Mouse (Mus musculus): ENCODE results near the gene Lcn12. TPM values are rescaled to one million over a fixed set of nuclear protein-coding genes. Genes with fewer than 3 reads are reported as not detected.

Lcn12 gene
- not detected in 2 replicates for total RNA-seq (2014; fragmentation: Nextera tagmentation)
- not detected in 2 replicates for total RNA-seq (2017)
- polyA plus RNA-seq (2012) = not detected in 2 replicates

DNA sequence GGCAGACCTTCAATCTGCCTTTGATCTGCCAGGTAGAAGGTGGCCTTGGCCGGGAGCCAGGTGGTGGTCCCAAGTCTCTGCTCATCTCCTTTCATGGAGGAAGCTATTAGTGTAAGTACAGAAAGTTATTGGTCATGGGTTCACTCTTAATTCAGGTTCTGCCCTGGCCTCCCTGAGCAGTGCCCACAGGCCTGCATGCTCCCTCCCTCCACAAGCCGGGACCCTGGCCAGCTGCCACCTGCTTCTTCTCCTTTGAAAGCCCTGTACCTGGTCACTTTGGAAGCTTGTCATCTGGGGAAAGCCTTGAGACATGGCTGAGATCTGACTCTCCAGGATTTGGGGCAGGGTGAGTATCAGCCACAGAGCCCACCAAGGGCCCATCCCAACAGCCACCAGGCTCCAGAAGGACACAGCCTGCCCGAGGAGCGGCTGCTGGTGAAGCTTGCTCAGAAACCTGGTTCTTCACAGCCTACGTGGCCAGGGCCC is at the start of gene Lcn12:
Gene Lcn12 (minus strand): TSS at position 436 of the 486 bp plus-strand sequence.
- no peaks in the 10 kb centered on the region for H3K9me3 ChIP-seq (replicated peaks)
- no peak within 1 kb of the TSS for H3K4me3 ChIP-seq (ENCODE audit: low read depth, low read length)
- no peaks in the 10 kb centered on the region for H3K36me3 ChIP-seq (replicated peaks)
- peaks cover 58% of the 10 kb centered on the region for H3K27me3 ChIP-seq (ENCODE audit: insufficient read depth, low read length)
- DNase-seq (ENCODE audit: low spot score) (no peak), ATAC-seq (ENCODE audit: extremely low read depth, insufficient number of reproducible peaks, low FRiP score, poor library complexity, severe bottlenecking) (no peak)
- TF ChIP-seq GATA2 (IDR thresholded peaks at IDR 0.05; ENCODE audit: borderline replicate concordance, low read depth, low read length) (no peak), TAL1 (conservative IDR thresholded peaks at IDR 0.05; ENCODE audit: low read depth, low read length) (no peak), POLR2AphosphoS5 (IDR thresholded peaks at IDR 0.05; ENCODE audit: insufficient replicate concordance, low read depth, low read length) (no peak), CTCF (IDR thresholded peaks at IDR 0.05; ENCODE audit: low read depth, low read length) (no peak), GATA1 (IDR thresholded peaks at IDR 0.05; ENCODE audit: borderline replicate concordance, low read length) (no peak)
- peaks cover 18% of the 10 kb centered on the region for H3K4me1 ChIP-seq (ENCODE audit: insufficient read depth, low read depth, low read length)

DNA sequence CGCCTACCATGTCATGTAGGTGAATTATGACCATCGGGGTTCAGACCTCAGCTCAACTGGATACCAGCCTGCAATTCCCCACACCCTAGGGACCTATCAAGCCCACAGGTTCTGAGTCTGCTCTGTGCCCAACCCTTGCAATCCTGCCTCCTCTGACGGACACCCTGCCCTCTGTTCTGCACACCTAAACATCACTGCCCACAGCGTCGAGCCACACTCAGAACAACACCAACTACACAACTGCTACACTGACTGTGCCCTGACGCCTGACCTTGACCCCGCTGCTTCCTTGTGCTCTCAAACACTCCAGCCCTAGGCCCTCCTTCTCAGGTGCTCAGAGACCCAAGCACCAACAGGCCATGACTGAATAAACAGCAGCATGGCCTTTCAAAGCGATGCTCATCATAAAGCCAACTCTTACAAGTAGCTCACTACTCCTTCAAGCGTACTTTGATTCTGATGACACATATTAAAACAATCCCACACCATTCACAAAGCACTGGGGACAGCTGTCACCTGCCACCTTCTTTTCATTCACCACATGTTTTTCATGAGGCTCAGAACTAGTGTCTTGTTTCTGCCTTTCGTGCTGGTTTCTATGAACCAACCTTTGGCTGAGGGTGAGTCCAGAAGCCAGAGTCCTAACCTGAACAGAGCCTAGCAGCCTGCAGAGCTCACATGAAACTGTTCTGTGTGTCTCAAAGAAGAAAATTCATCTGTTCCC is 48.1 kb upstream of the Lcn12 start:
- no peak for ATAC-seq (ENCODE audit: extremely low read depth, insufficient number of reproducible peaks, low FRiP score, poor library complexity, severe bottlenecking)
- Histone ChIP-seq H3K36me3 (replicated peaks) (peaks cover 76% of the 10 kb centered on the region), H3K4me1 (ENCODE audit: insufficient read depth, low read depth, low read length) (peaks cover 41% of the 10 kb centered on the region), H3K4me3 (ENCODE audit: low read depth, low read length) (no peak overlapping the region), H3K27me3 (ENCODE audit: insufficient read depth, low read length) (no peaks in the 10 kb centered on the region), H3K9me3 (replicated peaks) (no peaks in the 10 kb centered on the region)
- TF ChIP-seq TAL1 (conservative IDR thresholded peaks at IDR 0.05; ENCODE audit: low read depth, low read length) (no peak), GATA1 (IDR thresholded peaks at IDR 0.05; ENCODE audit: borderline replicate concordance, low read length) (no peak), CTCF (IDR thresholded peaks at IDR 0.05; ENCODE audit: low read depth, low read length) (no peak)
- DNase-seq (ENCODE audit: low spot score) = no peak

- Histone ChIP-seq H3K27me3 (ENCODE audit: insufficient read depth, low read length) (no peaks in the 10 kb centered on the region), H3K4me1 (ENCODE audit: insufficient read depth, low read depth, low read length) (peaks cover 32% of the 10 kb centered on the region), H3K4me3 (ENCODE audit: low read depth, low read length) (no peak overlapping the region), H3K9me3 (replicated peaks) (no peaks in the 10 kb centered on the region), H3K36me3 (replicated peaks) (peaks cover 88% of the 10 kb centered on the region)
- DNase-seq (ENCODE audit: low spot score) (no peak), ATAC-seq (ENCODE audit: extremely low read depth, insufficient number of reproducible peaks, low FRiP score, poor library complexity, severe bottlenecking) (no peak)
- TF ChIP-seq TAL1 (conservative IDR thresholded peaks at IDR 0.05; ENCODE audit: low read depth, low read length) = no peak
- TF ChIP-seq POLR2AphosphoS5 (IDR thresholded peaks at IDR 0.05; ENCODE audit: insufficient replicate concordance, low read depth, low read length) = no peak
- no peak for TF ChIP-seq GATA1 (IDR thresholded peaks at IDR 0.05; ENCODE audit: borderline replicate concordance, low read length)
- TF ChIP-seq GATA2 (IDR thresholded peaks at IDR 0.05; ENCODE audit: borderline replicate concordance, low read depth, low read length) = no peak
- no peak for TF ChIP-seq CTCF (IDR thresholded peaks at IDR 0.05; ENCODE audit: low read depth, low read length)
These were observed 46.8 kb upstream of the Lcn12 start for GRCm38 (mm10) chr2:25540541-25540948.

DNA sequence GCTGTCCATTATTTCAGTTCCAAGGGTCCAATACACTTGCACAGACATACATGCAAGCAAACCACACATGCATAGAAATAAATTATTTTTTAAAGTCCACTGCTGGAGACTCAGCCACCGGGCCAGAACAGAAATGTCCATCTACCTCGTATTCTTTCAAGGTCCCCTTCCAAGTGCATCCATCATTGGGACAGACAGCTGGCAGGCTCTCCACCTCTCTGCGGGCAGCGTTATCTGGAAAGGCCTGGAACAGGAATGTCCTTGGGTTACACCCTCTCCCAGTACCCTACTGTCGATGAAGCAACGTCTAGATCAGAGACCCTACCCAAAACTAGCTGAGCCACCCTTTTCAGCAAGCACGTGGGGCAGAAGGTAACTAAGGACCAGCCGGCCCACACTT is 42.8 kb upstream of the Lcn12 start:
- Histone ChIP-seq H3K4me3 (ENCODE audit: low read depth, low read length) (no peak overlapping the region), H3K4me1 (ENCODE audit: insufficient read depth, low read depth, low read length) (peaks cover 22% of the 10 kb centered on the region), H3K36me3 (replicated peaks) (peaks cover 89% of the 10 kb centered on the region), H3K27me3 (ENCODE audit: insufficient read depth, low read length) (no peaks in the 10 kb centered on the region), H3K9me3 (replicated peaks) (no peaks in the 10 kb centered on the region)
- TF ChIP-seq POLR2AphosphoS5 (IDR thresholded peaks at IDR 0.05; ENCODE audit: insufficient replicate concordance, low read depth, low read length) (no peak), CTCF (IDR thresholded peaks at IDR 0.05; ENCODE audit: low read depth, low read length) (no peak)
- DNase-seq (ENCODE audit: low spot score) (no peak), ATAC-seq (ENCODE audit: extremely low read depth, insufficient number of reproducible peaks, low FRiP score, poor library complexity, severe bottlenecking) (no peak)

DNA sequence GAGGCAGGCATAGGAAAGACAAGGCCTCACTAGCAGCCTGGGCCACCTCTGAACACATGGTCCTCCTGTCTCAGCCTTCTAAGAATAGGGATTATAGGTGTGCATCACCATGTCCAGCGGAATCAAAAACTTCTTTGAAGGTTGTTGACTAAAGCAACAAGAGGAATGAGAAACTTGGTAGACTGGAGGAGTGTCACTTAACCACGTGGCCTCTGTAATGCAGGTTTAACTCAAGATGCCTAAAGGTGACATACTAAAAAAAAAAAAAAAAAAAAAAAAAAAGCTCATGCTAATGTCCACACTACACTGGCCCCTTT is 41.1 kb upstream of the Lcn12 start:
- Histone ChIP-seq H3K4me1 (ENCODE audit: insufficient read depth, low read depth, low read length) (peaks cover 18% of the 10 kb centered on the region), H3K4me3 (ENCODE audit: low read depth, low read length) (no peak overlapping the region), H3K36me3 (replicated peaks) (peaks cover 94% of the 10 kb centered on the region), H3K27me3 (ENCODE audit: insufficient read depth, low read length) (no peaks in the 10 kb centered on the region), H3K9me3 (replicated peaks) (no peaks in the 10 kb centered on the region)
- TF ChIP-seq TAL1 (conservative IDR thresholded peaks at IDR 0.05; ENCODE audit: low read depth, low read length) (no peak), POLR2AphosphoS5 (IDR thresholded peaks at IDR 0.05; ENCODE audit: insufficient replicate concordance, low read depth, low read length) (no peak), GATA1 (IDR thresholded peaks at IDR 0.05; ENCODE audit: borderline replicate concordance, low read length) (no peak), CTCF (IDR thresholded peaks at IDR 0.05; ENCODE audit: low read depth, low read length) (no peak), GATA2 (IDR thresholded peaks at IDR 0.05; ENCODE audit: borderline replicate concordance, low read depth, low read length) (no peak)
- DNase-seq (ENCODE audit: low spot score) (no peak), ATAC-seq (ENCODE audit: extremely low read depth, insufficient number of reproducible peaks, low FRiP score, poor library complexity, severe bottlenecking) (no peak)

DNA sequence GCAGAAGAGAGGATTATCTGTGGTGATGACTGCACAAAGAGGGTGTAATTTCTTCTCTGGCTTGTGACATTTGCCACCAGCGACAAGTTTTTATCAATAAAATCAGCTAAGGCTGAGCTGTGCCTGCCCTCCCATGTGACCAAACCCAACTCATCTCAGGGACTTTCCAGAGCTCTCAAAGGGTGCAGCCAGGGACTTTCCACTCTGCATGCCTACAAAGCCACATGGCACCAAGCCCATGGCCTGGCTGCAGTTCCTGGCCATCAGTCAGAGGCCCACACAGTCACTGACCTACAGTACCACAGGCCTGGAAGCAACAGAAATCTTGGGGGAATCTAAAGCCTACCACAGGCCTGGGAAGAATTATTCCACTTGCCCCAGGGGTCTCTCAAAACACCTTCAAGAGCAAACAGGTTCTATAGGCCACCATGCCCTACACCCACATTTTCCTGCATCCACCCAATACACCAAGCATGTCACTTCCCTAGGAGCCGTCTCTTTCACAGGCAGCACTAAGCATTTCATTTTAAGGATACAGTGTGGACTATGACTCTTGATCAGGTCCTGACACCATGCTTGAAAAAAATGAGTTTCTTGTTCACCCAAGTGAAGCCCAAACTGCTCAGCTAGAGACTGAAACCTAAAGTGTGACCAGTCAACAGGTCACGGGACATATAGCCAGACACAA is 40.6 kb upstream of the Lcn12 start:
- no peak for ATAC-seq (ENCODE audit: extremely low read depth, insufficient number of reproducible peaks, low FRiP score, poor library complexity, severe bottlenecking)
- Histone ChIP-seq H3K36me3 (replicated peaks) (peaks cover 94% of the 10 kb centered on the region), H3K4me1 (ENCODE audit: insufficient read depth, low read depth, low read length) (peaks cover 14% of the 10 kb centered on the region), H3K9me3 (replicated peaks) (no peaks in the 10 kb centered on the region), H3K4me3 (ENCODE audit: low read depth, low read length) (no peak overlapping the region), H3K27me3 (ENCODE audit: insufficient read depth, low read length) (no peaks in the 10 kb centered on the region)
- DNase-seq (ENCODE audit: low spot score) = no peak
- TF ChIP-seq CTCF (IDR thresholded peaks at IDR 0.05; ENCODE audit: low read depth, low read length) (no peak), POLR2AphosphoS5 (IDR thresholded peaks at IDR 0.05; ENCODE audit: insufficient replicate concordance, low read depth, low read length) (no peak), GATA2 (IDR thresholded peaks at IDR 0.05; ENCODE audit: borderline replicate concordance, low read depth, low read length) (no peak), TAL1 (conservative IDR thresholded peaks at IDR 0.05; ENCODE audit: low read depth, low read length) (no peak), GATA1 (IDR thresholded peaks at IDR 0.05; ENCODE audit: borderline replicate concordance, low read length) (no peak)

Data from G1E (cell line).